Mouse (Mus musculus) brain, embryonic 14.5 days (tissue): ENCODE measurements around the gene Mcam.

ENCODE experiments used
- CTCF ChIP-seq: fragments of 200-500 bp; IDR thresholded peaks from 2 replicates; pipeline ENCODE4 v1.5.1; 2012; ENCODE audit warnings: inconsistent platforms, mild to moderate bottlenecking, moderate library complexity, borderline replicate concordance; ENCODE audit not compliant: insufficient read depth, insufficient read length; ENCODE audit errors: extremely low read depth
- POLR2A ChIP-seq: fragments of 200-500 bp; IDR thresholded peaks from 2 replicates; pipeline ENCODE4 v1.6.1; 2012; ENCODE audit warnings: mild to moderate bottlenecking, inconsistent platforms, borderline replicate concordance; ENCODE audit not compliant: poor library complexity, insufficient read depth, insufficient read length, severe bottlenecking; ENCODE audit errors: extremely low read depth

GRCm38 (mm10) chr9:44135731-44136411 lies 1.6 kb downstream of the Mcam start:
- no peak for TF ChIP-seq POLR2A
- TF ChIP-seq CTCF, result no peak
